Mouse (Mus musculus) erythroblast, embryonic 14.5 days (primary cell): Measurements from ENCODE around the gene Pwwp2b. TPM values are rescaled to one million over a fixed set of nuclear protein-coding genes. Genes with fewer than 3 reads are reported as not detected.

Source experiments
- H3K27me3 ChIP-seq: 2 replicates; pipeline ENCODE4 v1.6.1; 2012; ENCODE audit warnings: inconsistent platforms; ENCODE audit not compliant: control insufficient read depth
- H3K36me3 ChIP-seq: 2 replicates; pipeline ENCODE4 v1.6.1; 2012; ENCODE audit warnings: mild to moderate bottlenecking, inconsistent platforms; ENCODE audit not compliant: control insufficient read depth
- H3K4me1 ChIP-seq: 2 replicates; pipeline ENCODE4 v1.6.1; 2012; ENCODE audit warnings: inconsistent platforms; ENCODE audit not compliant: control insufficient read depth
- H3K4me3 ChIP-seq: replicated peaks from 2 replicates; pipeline ENCODE3; 2012; ENCODE audit warnings: moderate library complexity, mild to moderate bottlenecking, inconsistent platforms
- H3K9me3 ChIP-seq: 2 replicates; pipeline ENCODE4 v1.6.1; 2012; ENCODE audit warnings: low read length, inconsistent platforms, mixed read lengths; ENCODE audit not compliant: control insufficient read depth
- GATA1 ChIP-seq: IDR thresholded peaks from 2 replicates; pipeline ENCODE4 v1.6.1; 2012; ENCODE audit warnings: low read length, inconsistent platforms, mixed read lengths
- TAL1 ChIP-seq: IDR thresholded peaks from 3 replicates; pipeline ENCODE4 v1.6.1; 2012; ENCODE audit warnings: low read length, inconsistent platforms, mixed read lengths
- polyA plus RNA-seq: library from polyadenylated mRNA; stranded (reverse); fragments of >175 nt; gene quantifications from 2 replicates; pipeline ENCODE4 v1.2.3, GENCODE M21; 2012

The Pwwp2b gene
- polyA plus RNA-seq, 1 experiment: not detected

- Histone ChIP-seq H3K4me1 (no peaks in the 10 kb centered on the region; the same call in 1 of the 2 replicates), H3K4me3 (no peak overlapping the region), H3K27me3 (no peaks in the 10 kb centered on the region), H3K9me3 (no peaks in the 10 kb centered on the region), H3K36me3 (no peaks in the 10 kb centered on the region; the same call in 1 of the 2 replicates)
- TF ChIP-seq TAL1 (no peak), GATA1 (no peak)
Measured at GRCm38 (mm10) chr7:139266886-139267870, 18.9 kb downstream of the Pwwp2b start.

- H3K4me3 ChIP-seq: no peak overlapping the region
- H3K9me3 ChIP-seq: no peaks in the 10 kb centered on the region
- H3K4me1 ChIP-seq: peaks cover 5% of the 10 kb centered on the region; the same call in 1 of the 2 replicates
- H3K27me3 ChIP-seq: no peaks in the 10 kb centered on the region; the same call in 1 of the 2 replicates
- TF ChIP-seq TAL1 (no peak), GATA1 (no peak)
- H3K36me3 ChIP-seq: no peaks in the 10 kb centered on the region; the same call in 1 of the 2 replicates
Measured at GRCm38 (mm10) chr7:139270738-139271137, 22.5 kb downstream of the Pwwp2b start.

GRCm38 (mm10) chr7:139271871-139272270 is 23.6 kb downstream of the Pwwp2b start:
- H3K4me3 ChIP-seq: no peak overlapping the region
- TF ChIP-seq GATA1: no peak
- no peak for TF ChIP-seq TAL1
- peaks cover 5% of the 10 kb centered on the region; the same call in 1 of the 2 replicates for H3K4me1 ChIP-seq
- H3K36me3 ChIP-seq: no peaks in the 10 kb centered on the region; the same call in 1 of the 2 replicates
- H3K27me3 ChIP-seq: no peaks in the 10 kb centered on the region; the same call in 1 of the 2 replicates
- H3K9me3 ChIP-seq: no peaks in the 10 kb centered on the region

GRCm38 (mm10) chr7:139272639-139273396 is 24.5 kb downstream of the Pwwp2b start:
- H3K9me3 ChIP-seq: no peaks in the 10 kb centered on the region
- TF ChIP-seq GATA1: no peak
- TF ChIP-seq TAL1: no peak
- H3K4me3 ChIP-seq: no peak overlapping the region
- H3K4me1 ChIP-seq: peaks cover 5% of the 10 kb centered on the region; the same call in 1 of the 2 replicates
- no peaks in the 10 kb centered on the region; the same call in 1 of the 2 replicates for H3K27me3 ChIP-seq
- H3K36me3 ChIP-seq: no peaks in the 10 kb centered on the region

GRCm38 (mm10) chr7:139273397-139273719 is 25.1 kb downstream of the Pwwp2b start:
- Histone ChIP-seq H3K9me3 (no peaks in the 10 kb centered on the region), H3K4me3 (no peak overlapping the region)
- no peak for TF ChIP-seq GATA1

GRCm38 (mm10) chr7:139275586-139275985 is 27.3 kb downstream of the Pwwp2b start:
- Histone ChIP-seq H3K4me3 (no peak overlapping the region), H3K27me3 (no peaks in the 10 kb centered on the region; the same call in 1 of the 2 replicates), H3K9me3 (no peaks in the 10 kb centered on the region), H3K36me3 (no peaks in the 10 kb centered on the region), H3K4me1 (peaks cover 5% of the 10 kb centered on the region; the same call in 1 of the 2 replicates)
- TF ChIP-seq TAL1 (no peak), GATA1 (no peak)

More at GRCm38 (mm10) chr7:139273397-139273719, 25.1 kb downstream of the Pwwp2b start:
- no peaks in the 10 kb centered on the region for H3K36me3 ChIP-seq
- H3K27me3 ChIP-seq: no peaks in the 10 kb centered on the region; the same call in 1 of the 2 replicates
- peaks cover 5% of the 10 kb centered on the region; the same call in 1 of the 2 replicates for H3K4me1 ChIP-seq

- Histone ChIP-seq H3K4me1 (peaks cover 5% of the 10 kb centered on the region; the same call in 1 of the 2 replicates), H3K27me3 (no peaks in the 10 kb centered on the region; the same call in 1 of the 2 replicates), H3K36me3 (no peaks in the 10 kb centered on the region), H3K4me3 (no peak overlapping the region), H3K9me3 (no peaks in the 10 kb centered on the region)
- TF ChIP-seq TAL1 (no peak), GATA1 (no peak)
Measured at GRCm38 (mm10) chr7:139276150-139276549, 27.9 kb downstream of the Pwwp2b start.

- Histone ChIP-seq H3K27me3 (no peaks in the 10 kb centered on the region; the same call in 1 of the 2 replicates), H3K9me3 (no peaks in the 10 kb centered on the region), H3K36me3 (no peaks in the 10 kb centered on the region), H3K4me3 (no peak overlapping the region), H3K4me1 (peaks cover 2% of the 10 kb centered on the region; the same call in 1 of the 2 replicates)
- TF ChIP-seq TAL1 (no peak), GATA1 (no peak)
Measured at GRCm38 (mm10) chr7:139277536-139277935, 29.3 kb downstream of the Pwwp2b start.
